Mouse (Mus musculus): ENCODE measurements around the gene Spop.

Gene Spop

GRCm38 (mm10) chr11:95515376-95516323 lies 101.8 kb downstream of the Spop start:
- intact Hi-C loops (cut with DNase I) = loop anchor here (2.0 kb wide), 1 partner anchor 121 kb away; no protein-coding TSS in a partner anchor

DNA sequence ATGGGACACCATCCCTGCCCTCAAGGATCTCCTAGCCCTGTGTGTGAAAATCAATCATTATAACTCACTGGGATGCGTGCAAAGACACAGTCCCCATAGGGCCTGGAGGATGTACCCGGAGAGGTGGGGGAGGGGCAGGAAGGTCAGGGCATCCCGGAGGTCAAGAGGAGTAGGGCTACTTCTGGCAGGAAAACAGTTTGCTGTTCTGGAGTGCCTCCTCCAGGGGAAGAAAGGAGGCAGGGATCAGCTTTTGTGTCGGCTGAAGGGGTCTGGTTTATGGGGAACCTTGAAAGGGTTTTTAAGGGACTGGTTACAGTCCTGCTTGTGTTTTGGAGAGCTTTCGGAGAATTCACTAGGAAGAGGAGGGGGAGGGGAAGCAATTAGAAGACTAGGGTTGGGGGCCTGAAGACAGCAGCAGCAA lies 102.6 kb downstream of the Spop start:
- intact Hi-C loops (cut with DNase I) = no loop called here

DNA sequence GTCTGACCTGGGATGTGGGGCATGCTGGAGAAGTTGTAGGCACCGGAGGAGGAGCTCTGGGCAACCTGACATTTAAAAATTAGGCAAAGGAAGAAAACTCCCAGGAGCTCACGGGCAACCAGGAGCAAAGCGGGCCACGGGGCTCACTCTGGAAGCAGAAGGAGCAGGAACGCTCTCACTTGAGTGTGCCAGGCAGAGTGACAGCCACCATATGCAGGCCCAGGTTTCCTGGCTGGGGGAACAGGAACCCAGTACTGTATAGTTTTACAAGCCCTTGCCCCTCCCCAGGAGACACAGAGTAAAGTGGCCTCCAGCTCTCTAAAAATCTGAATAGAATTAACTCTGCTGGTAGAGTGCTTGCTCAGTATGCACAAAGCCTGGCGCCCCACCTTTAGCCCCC lies 103.3 kb downstream of the Spop start:
- intact Hi-C loops (cut with DNase I) = no loop called here

GRCm38 (mm10) chr11:95519299-95519698 lies 105.4 kb downstream of the Spop start:
- intact Hi-C loops (cut with DNase I) = no loop called here

- intact Hi-C loops (cut with DNase I) = loop anchor here (2.0 to 5.0 kb wide), 3 partner anchors 135 to 401 kb away; partner anchors contain the start of gene Slc35b1
These were observed 106.1 kb downstream of the Spop start for GRCm38 (mm10) chr11:95519996-95520395.

DNA sequence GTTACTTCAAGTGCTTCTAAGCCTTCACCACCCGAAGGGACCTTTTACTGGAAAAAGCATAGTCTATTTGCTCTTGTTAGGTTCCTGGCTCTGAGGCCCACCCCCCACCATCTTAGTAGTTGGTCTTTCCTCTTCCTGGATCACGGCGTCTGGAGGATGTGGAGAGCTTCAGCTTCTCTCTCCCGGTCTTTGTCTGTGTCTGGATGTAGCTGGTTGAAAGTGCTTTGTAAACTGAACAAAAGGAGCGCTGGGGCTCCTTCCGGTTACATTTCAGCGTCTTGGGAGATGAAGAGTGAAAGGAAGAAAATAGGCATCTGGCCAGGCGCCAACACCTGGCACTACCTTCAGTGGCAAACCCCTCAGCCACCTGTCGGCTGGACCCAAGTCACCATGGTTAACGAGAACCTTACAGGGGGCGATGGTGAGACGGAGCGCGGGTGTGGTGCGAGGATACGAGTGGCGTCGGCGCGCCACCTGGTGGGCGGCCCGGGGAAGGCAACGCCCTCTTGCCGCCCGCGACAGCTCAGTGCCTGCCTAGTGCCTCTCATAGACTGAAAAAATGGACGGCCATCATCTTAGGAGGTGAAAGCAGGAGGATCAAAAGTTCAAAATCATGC lies 106.7 kb downstream of the Spop start:
- intact Hi-C loops (cut with DNase I) = loop anchor here (2.0 to 5.0 kb wide), 3 partner anchors 136 to 402 kb away; partner anchors contain the start of gene Slc35b1

DNA sequence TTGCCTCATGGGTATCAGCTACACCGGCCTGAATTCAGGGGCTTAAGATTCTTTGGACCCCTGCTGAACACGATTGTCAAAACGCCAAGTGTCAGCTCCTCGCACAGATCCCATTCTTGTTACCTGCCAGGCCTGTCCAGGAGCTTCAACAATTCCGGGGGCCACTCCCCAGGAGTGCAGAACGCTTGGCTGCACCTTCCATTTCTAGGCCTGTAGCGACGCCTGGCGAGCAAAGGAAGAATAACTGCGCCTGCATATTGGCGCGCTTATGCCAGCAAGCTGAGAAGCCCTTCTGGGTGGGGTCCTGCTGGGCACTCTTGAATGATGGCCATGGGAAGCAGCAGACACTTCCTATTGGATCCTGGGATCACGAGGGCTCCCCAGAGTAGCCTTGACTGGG lies 107.7 kb downstream of the Spop start:
- intact Hi-C loops (cut with DNase I) = loop anchor here (2.0 to 5.0 kb wide), 3 partner anchors 137 to 403 kb away; partner anchors contain the start of gene Slc35b1

GRCm38 (mm10) chr11:95527307-95527706 lies 113.4 kb downstream of the Spop start:
- intact Hi-C loops (cut with DNase I) = no loop called here

DNA sequence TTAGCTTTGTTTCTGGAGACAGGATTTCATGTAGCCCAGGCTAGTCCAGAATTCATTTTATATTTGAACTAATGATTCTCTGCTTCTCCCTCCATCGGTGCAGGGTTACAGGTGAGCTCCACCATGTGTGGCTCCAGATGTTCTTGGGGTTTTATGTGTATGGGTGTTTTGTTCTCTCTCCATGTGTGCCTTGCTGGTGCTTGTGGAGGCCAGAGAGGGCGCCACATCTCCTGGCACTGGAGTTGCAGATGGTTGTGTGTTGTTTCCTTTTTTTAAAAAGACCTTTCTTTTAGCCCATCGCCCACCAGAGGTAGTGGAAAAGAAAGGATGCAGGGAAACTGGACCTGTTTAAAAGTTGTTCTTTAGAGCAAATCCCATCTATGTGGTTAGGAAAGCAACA lies 114.4 kb downstream of the Spop start:
- intact Hi-C loops (cut with DNase I) = no loop called here

DNA sequence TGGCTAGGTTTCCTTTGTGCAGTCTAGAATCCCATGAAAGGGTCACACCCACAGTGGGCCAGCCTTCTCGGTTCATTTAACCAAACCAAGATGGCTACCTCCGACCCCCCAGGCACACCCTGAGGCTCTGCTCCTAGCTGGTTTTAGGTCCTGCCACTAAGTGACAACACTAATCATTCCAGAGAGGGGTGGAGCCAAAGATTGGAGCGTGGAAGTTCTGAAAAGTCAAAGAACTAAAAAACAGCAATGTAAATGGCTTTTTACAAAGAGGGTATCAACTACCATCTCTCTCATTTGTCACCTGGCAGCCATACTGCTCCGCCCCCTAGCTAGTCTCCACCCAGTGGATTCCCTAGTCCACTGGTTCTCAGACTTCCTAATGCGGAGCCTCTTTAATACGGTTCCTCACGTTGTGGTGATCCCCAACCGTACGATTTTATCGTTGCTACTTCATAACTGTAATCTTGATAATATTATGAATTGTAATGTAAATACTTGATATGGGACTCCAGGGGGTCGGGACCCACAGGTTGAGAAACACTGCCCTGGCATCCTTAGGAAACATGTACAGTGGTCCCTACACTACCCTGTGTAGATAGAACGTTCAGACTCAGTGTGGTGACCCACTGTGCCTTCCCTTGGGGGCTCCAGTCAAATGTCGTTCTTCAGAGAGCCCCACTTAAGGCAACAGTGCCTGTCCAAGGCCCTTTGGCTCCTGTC lies 118.6 kb downstream of the Spop start:
- intact Hi-C loops (cut with DNase I) = loop anchor here (1.0 to 10.0 kb wide), 3 partner anchors 54 to 222 kb away; no protein-coding TSS in a partner anchor

- intact Hi-C loops (cut with DNase I) = loop anchor here (1.0 to 10.0 kb wide), 3 partner anchors 53 to 221 kb away; no protein-coding TSS in a partner anchor
These were observed 119.7 kb downstream of the Spop start for GRCm38 (mm10) chr11:95533484-95534160.

- intact Hi-C loops (cut with DNase I) = loop anchor here (10.0 kb wide), 1 partner anchor 216 kb away; no protein-coding TSS in a partner anchor
These were observed 124.7 kb downstream of the Spop start for GRCm38 (mm10) chr11:95538378-95539104.

DNA sequence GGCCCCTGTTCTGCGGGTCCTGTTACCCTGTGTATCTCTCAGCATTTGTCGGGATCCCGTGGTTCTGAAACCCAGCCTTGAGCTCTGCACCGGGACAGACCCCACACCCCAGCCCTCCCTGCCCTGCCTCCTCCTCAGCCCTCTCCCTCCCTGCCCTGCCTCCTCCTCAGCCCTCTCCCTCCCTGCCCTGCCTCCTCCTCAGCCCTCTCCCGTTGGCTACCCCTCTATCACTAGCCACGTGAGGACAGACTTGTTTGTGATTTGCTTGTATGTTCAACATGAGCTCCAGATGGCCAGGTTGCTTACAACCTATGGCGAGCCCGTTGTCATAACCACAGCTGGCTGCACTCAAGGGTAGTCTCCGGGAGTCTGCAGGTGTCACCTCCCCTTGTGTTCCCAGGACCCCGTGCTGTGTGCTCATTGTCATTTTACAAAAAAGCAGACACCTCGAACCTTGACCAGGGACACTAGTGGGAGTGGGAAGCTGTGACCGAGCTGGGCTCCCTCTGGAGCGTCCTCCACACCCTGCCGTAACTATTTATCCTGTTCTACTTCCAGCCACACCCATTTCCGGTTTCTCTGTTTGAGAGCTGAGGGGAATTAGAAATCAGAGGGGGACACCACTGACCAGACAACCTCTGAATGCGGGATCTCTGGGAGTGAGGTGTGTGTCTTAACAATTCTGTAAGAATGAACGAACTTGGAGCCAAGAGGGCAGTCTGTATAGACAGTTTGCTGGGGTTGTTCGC lies 126.9 kb downstream of the Spop start:
- intact Hi-C loops (cut with DNase I) = no loop called here

Measured in adrenal gland (tissue).